23 mouse cellular contexts compared by ENCODE assay signal in the genomic region with DNA sequence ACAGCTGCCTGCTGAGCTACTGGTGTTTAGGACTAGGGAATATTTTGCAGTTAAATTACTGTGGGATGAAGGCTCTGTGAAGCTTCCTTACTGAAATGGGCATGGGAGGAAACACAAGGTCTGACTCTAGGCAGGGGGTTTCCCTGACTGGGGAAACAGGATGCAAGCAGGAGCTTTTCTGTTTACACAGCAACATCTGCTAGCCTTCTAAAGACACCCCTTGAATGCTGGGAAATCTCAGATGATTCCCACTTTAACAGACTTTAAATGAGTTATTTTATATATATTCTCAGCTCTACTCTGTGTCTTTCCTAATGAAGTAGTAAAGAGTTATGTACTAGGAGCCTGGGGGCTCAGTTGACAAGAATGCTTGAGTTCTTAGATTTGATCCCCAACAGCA.
A peak's percentile ranks its signal among the peaks of the same experiment; 100 is the strongest.
DNase-seq lines count a peak whose midpoint lies in the region; ATAC-seq and TF ChIP-seq lines count a peak whose summit lies in the region.
"Had no signal": no experiment of that assay in that cellular context is flagged by ENCODE, and none has a peak within 500 bp of the region (broad histone marks: within the 10 kb centered on the region; RNA-seq: fewer than 3 reads in every experiment).

No protein-coding gene starts in this region.

- H3K4me2 ChIP-seq in kidney, embryonic 16.5 days (replicated peaks; ENCODE audit: low read depth, low read length) = no peak overlapping the region
- no peak overlapping the region for H3K4me2 ChIP-seq in lung, embryonic 16.5 days (ENCODE audit: low read depth, low read length)
- H3K4me2 ChIP-seq in midbrain, embryonic 14.5 days (ENCODE audit: low read length) = no peak overlapping the region
- H3K4me2 ChIP-seq: forebrain, embryonic 15.5 days; heart, embryonic 11.5 days; kidney, embryonic 15.5 days; midbrain, embryonic 15.5 days; neural tube, embryonic 13.5 days had no signal

- no peak overlapping the region for H3K9ac ChIP-seq in kidney, embryonic 16.5 days (replicated peaks; ENCODE audit: low read length)
- no peak overlapping the region for H3K9ac ChIP-seq in lung, embryonic 16.5 days (ENCODE audit: low read length)
- H3K9ac ChIP-seq in midbrain, embryonic 14.5 days (replicated peaks; ENCODE audit: low read length) = no peak overlapping the region
- H3K9ac ChIP-seq: forebrain, embryonic 15.5 days; kidney, embryonic 15.5 days; midbrain, embryonic 15.5 days; neural tube, embryonic 13.5 days had no signal

- no peak overlapping the region for H3K27ac ChIP-seq in kidney, embryonic 16.5 days (ENCODE audit: low read length)
- no peak overlapping the region for H3K27ac ChIP-seq in lung, embryonic 16.5 days (ENCODE audit: low read length)
- peak overlapping the region; percentile 28 for H3K27ac ChIP-seq in bone marrow macrophage, adult 2 months (ENCODE audit: insufficient read depth, low read depth, low read length)
- H3K27ac ChIP-seq in midbrain, embryonic 14.5 days (replicated peaks; ENCODE audit: low read depth, low read length) = no peak overlapping the region
- H3K27ac ChIP-seq: embryonic facial prominence, embryonic 10.5 days; forebrain, embryonic 15.5 days; kidney, embryonic 15.5 days; limb, embryonic 10.5 days; midbrain, embryonic 15.5 days; neural tube, embryonic 13.5 days had no signal

- TF ChIP-seq POLR2A in bone marrow macrophage, adult 2 months (IDR thresholded peaks at IDR 0.05; ENCODE audit: borderline replicate concordance, low read depth, low read length) = no peak

- no peaks in the 10 kb centered on the region for H3K27me3 ChIP-seq in kidney, embryonic 16.5 days (ENCODE audit: insufficient read depth, low read length)
- H3K27me3 ChIP-seq in lung, embryonic 16.5 days (ENCODE audit: control insufficient read depth, insufficient read depth, low read depth, low read length) = no peaks in the 10 kb centered on the region
- no peaks in the 10 kb centered on the region for H3K27me3 ChIP-seq in midbrain, embryonic 14.5 days (ENCODE audit: control insufficient read depth, insufficient read depth, low read length)
- H3K27me3 ChIP-seq: forebrain, embryonic 15.5 days; kidney, embryonic 15.5 days; midbrain, embryonic 15.5 days; neural tube, embryonic 13.5 days had no signal

- peaks cover 9% of the 10 kb centered on the region; the same call in 1 of the 2 replicates for H3K36me3 ChIP-seq in kidney, embryonic 16.5 days (ENCODE audit: insufficient read depth, low read length)
- H3K36me3 ChIP-seq in lung, embryonic 16.5 days (ENCODE audit: control insufficient read depth, insufficient read depth, low read length) = peaks cover 6% of the 10 kb centered on the region; the same call in 1 of the 2 replicates
- peaks cover 25% of the 10 kb centered on the region for H3K36me3 ChIP-seq in midbrain, embryonic 14.5 days (ENCODE audit: control insufficient read depth, insufficient read depth, low read length)
- H3K36me3 ChIP-seq: midbrain, embryonic 15.5 days had no signal

- no peak for TF ChIP-seq CTCF in bone marrow macrophage, adult 2 months (IDR thresholded peaks at IDR 0.05; ENCODE audit: low read depth, low read length)

- no peak for DNase-seq in kidney, adult 9 months
- no peak for DNase-seq in lung, postnatal 36 days
- no peak for DNase-seq in left cerebral cortex, postnatal 36 days (ENCODE audit: low spot score in 2 of 2)
- no peak for DNase-seq in midbrain, embryonic 14.5 days
- DNase-seq: adrenal gland, postnatal 36 days; cerebellum, adult 11 months; cerebellum, adult 9-11 months; gastrocnemius, postnatal 10 days; heart, adult 11 months; heart, postnatal 14 days; retina, postnatal 1 day; thymus, postnatal 14 days had no signal

- H3K4me1 ChIP-seq in kidney, embryonic 16.5 days (ENCODE audit: insufficient read depth, low read length) = no peaks in the 10 kb centered on the region
- H3K4me1 ChIP-seq in lung, embryonic 16.5 days (replicated peaks; ENCODE audit: control insufficient read depth, insufficient read depth, low read length) = peaks cover 6% of the 10 kb centered on the region; the same call in 1 of the 2 replicates
- peaks cover 13% of the 10 kb centered on the region for H3K4me1 ChIP-seq in bone marrow macrophage, adult 2 months (ENCODE audit: control insufficient read depth, insufficient read depth, low read length)
- no peaks in the 10 kb centered on the region for H3K4me1 ChIP-seq in midbrain, embryonic 14.5 days (ENCODE audit: control insufficient read depth, insufficient read depth, low read length)
- H3K4me1 ChIP-seq: embryonic facial prominence, embryonic 10.5 days; forebrain, embryonic 15.5 days; kidney, embryonic 15.5 days; limb, embryonic 10.5 days; midbrain, embryonic 15.5 days; neural tube, embryonic 13.5 days had no signal

- peaks cover 10% of the 10 kb centered on the region for H3K9me3 ChIP-seq in kidney, embryonic 16.5 days (ENCODE audit: low read length)
- H3K9me3 ChIP-seq in lung, embryonic 16.5 days (ENCODE audit: control insufficient read depth, low read length) = 0 out of 2 replicates have a peak, but pooled peaks cover 2% of the 10 kb centered on the region
- no peaks in the 10 kb centered on the region for H3K9me3 ChIP-seq in midbrain, embryonic 14.5 days (ENCODE audit: control insufficient read depth, low read length)
- H3K9me3 ChIP-seq: forebrain, embryonic 15.5 days; limb, embryonic 10.5 days; midbrain, embryonic 15.5 days had no signal

- intact Hi-C loops in left cerebral cortex, postnatal 36 days (cut with DNase I) = no loop called here

- H3K4me3 ChIP-seq in kidney, embryonic 16.5 days (ENCODE audit: low read length) = no peak overlapping the region
- H3K4me3 ChIP-seq in lung, embryonic 16.5 days (ENCODE audit: low read length) = no peak overlapping the region
- H3K4me3 ChIP-seq in bone marrow macrophage, adult 2 months (ENCODE audit: insufficient read depth, low read length) = no peak overlapping the region
- H3K4me3 ChIP-seq in midbrain, embryonic 14.5 days (replicated peaks; ENCODE audit: low read depth, low read length) = no peak overlapping the region
- H3K4me3 ChIP-seq: embryonic facial prominence, embryonic 10.5 days; forebrain, embryonic 15.5 days; kidney, embryonic 15.5 days; limb, embryonic 10.5 days; midbrain, embryonic 15.5 days; neural tube, embryonic 13.5 days had no signal

- 0 out of 2 replicates have a peak, but pooled peaks have one; percentile 54 for ATAC-seq in kidney, embryonic 16.5 days (ENCODE audit: low FRiP score, low TSS enrichment)
- peak; percentile 93 for ATAC-seq in lung, embryonic 16.5 days (ENCODE audit: low read depth)
- ATAC-seq in midbrain, embryonic 14.5 days (ENCODE audit: low FRiP score, low TSS enrichment) = no peak
- ATAC-seq: forebrain, embryonic 15.5 days; inflammation-experienced regulatory T-cells, adult 6 months; midbrain, embryonic 15.5 days had no signal
